Mouse (Mus musculus): ENCODE measurements around the gene Atp6v1g1. TPM values are rescaled to one million over a fixed set of nuclear protein-coding genes. Genes with fewer than 3 reads are reported as not detected.

The Atp6v1g1 gene
- polyA plus RNA-seq, 1 experiment from 2014 or later, result 428 TPM

- no peak overlapping the region for H3K9ac ChIP-seq
- 81% methylated on average over 4 of the region's 4 CpGs for WGBS
- ATAC-seq (ENCODE audit: low FRiP score) (no peak), DNase-seq (ENCODE audit: low spot score) (no peak)
- H3K4me2 ChIP-seq (replicated peaks), result no peak overlapping the region
- no peak overlapping the region for H3K4me3 ChIP-seq (replicated peaks; ENCODE audit: low read length)
- no peak overlapping the region for H3K27ac ChIP-seq
- no peaks in the 10 kb centered on the region; the same call in 1 of the 2 replicates for H3K27me3 ChIP-seq (ENCODE audit: control insufficient read depth, insufficient read depth, low read length)
- no peaks in the 10 kb centered on the region for H3K9me3 ChIP-seq (ENCODE audit: control insufficient read depth, low read length)
- no peaks in the 10 kb centered on the region for H3K36me3 ChIP-seq (replicated peaks; ENCODE audit: control insufficient read depth, insufficient read depth)
- peaks cover 8% of the 10 kb centered on the region; the same call in 1 of the 2 replicates for H3K4me1 ChIP-seq (replicated peaks; ENCODE audit: control insufficient read depth, insufficient read depth, low read length)
Observed at GRCm38 (mm10) chr4:63562742-63563141, 18.2 kb downstream of the Atp6v1g1 start.

GRCm38 (mm10) chr4:63567712-63568390, 23.3 kb downstream of the Atp6v1g1 start:
- no peaks in the 10 kb centered on the region for H3K36me3 ChIP-seq (replicated peaks; ENCODE audit: control insufficient read depth, insufficient read depth)
- H3K4me3 ChIP-seq (replicated peaks; ENCODE audit: low read length), result no peak overlapping the region
- DNase-seq (ENCODE audit: low spot score), result no peak
- WGBS, result 89% methylated on average over 10 of the region's 10 CpGs
- no peak overlapping the region for H3K27ac ChIP-seq
- H3K27me3 ChIP-seq (ENCODE audit: control insufficient read depth, insufficient read depth, low read length), result no peaks in the 10 kb centered on the region
- peaks cover 8% of the 10 kb centered on the region for H3K4me1 ChIP-seq (replicated peaks; ENCODE audit: control insufficient read depth, insufficient read depth, low read length)
- H3K4me2 ChIP-seq (replicated peaks), result no peak overlapping the region
- H3K9ac ChIP-seq, result no peak overlapping the region
- H3K9me3 ChIP-seq (ENCODE audit: control insufficient read depth, low read length), result no peaks in the 10 kb centered on the region
- ATAC-seq (ENCODE audit: low FRiP score), result no peak

DNA sequence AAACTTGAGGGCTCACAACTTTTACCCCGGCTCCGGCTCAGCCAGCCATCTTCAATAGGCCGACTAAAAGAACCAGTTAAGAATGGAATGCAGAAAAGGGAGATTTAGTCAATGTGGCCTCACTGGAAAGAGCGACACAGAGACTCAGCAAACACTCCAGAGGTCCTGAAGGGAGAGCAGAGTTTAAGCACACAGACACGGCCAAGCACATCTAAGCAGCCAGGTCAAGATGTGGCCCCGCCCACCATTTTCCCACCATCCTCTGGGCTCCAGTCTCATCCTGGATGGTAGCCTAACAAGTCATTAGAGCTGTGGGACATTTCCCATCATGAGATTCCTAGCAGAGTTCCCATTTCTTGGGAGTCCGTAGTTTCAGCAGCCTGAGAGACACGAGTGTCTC, 24.8 kb downstream of the Atp6v1g1 start:
- Histone ChIP-seq H3K4me2 (replicated peaks) (no peak overlapping the region), H3K4me1 (replicated peaks; ENCODE audit: control insufficient read depth, insufficient read depth, low read length) (peaks cover 8% of the 10 kb centered on the region), H3K9ac (no peak overlapping the region), H3K27me3 (ENCODE audit: control insufficient read depth, insufficient read depth, low read length) (no peaks in the 10 kb centered on the region), H3K27ac (no peak overlapping the region), H3K36me3 (replicated peaks; ENCODE audit: control insufficient read depth, insufficient read depth) (no peaks in the 10 kb centered on the region), H3K9me3 (ENCODE audit: control insufficient read depth, low read length) (no peaks in the 10 kb centered on the region), H3K4me3 (replicated peaks; ENCODE audit: low read length) (no peak overlapping the region)
- DNase-seq (ENCODE audit: low spot score) (no peak), ATAC-seq (ENCODE audit: low FRiP score) (no peak)
- 89% methylated on average over 8 of the region's 8 CpGs for WGBS

DNA sequence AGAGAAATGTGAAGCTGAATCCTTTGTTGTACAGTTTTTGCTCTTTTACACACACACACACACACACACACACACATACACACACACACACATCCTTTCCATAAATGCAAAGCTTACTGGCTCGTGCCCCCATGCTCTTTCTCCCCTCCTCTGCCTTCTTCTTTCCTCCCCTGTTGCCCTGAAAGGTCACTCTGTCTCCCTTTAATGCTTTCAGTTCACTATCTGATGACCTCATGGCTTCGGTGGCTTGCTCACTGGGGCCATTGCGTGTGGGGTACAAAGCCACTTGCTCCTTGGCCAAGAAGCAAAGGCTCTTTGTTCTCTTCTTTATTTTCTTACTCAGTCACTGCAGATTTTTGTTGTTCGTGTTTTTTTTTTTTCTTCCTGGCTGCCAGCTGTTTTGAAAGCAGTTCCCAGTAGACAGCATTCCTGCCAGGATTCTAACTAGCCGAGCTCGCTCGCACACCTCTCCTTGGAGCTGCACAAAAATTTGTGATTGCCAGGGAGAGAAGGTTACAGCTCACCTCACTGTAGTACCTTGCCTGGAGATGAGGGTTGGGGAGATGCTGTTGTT, 25.7 kb downstream of the Atp6v1g1 start:
- H3K9me3 ChIP-seq (ENCODE audit: control insufficient read depth, low read length), result no peaks in the 10 kb centered on the region
- H3K27ac ChIP-seq, result peak overlapping the region; percentile 34
- DNase-seq (ENCODE audit: low spot score) (no peak), ATAC-seq (ENCODE audit: low FRiP score) (peak; percentile 22; the same call in 1 of the 2 replicates)
- no peak overlapping the region for H3K9ac ChIP-seq
- peaks cover 8% of the 10 kb centered on the region for H3K4me1 ChIP-seq (replicated peaks; ENCODE audit: control insufficient read depth, insufficient read depth, low read length)
- H3K4me3 ChIP-seq (replicated peaks; ENCODE audit: low read length), result no peak overlapping the region
- WGBS, result 24% methylated on average over 7 of the region's 7 CpGs
- no peaks in the 10 kb centered on the region for H3K36me3 ChIP-seq (replicated peaks; ENCODE audit: control insufficient read depth, insufficient read depth)
- no peak overlapping the region for H3K4me2 ChIP-seq (replicated peaks)
- no peaks in the 10 kb centered on the region for H3K27me3 ChIP-seq (ENCODE audit: control insufficient read depth, insufficient read depth, low read length)

- no peak for DNase-seq (ENCODE audit: low spot score)
- H3K4me2 ChIP-seq (replicated peaks), result no peak overlapping the region
- WGBS, result 96% methylated on average over 5 of the region's 5 CpGs
- no peak overlapping the region for H3K4me3 ChIP-seq (replicated peaks; ENCODE audit: low read length)
- H3K9me3 ChIP-seq (ENCODE audit: control insufficient read depth, low read length), result no peaks in the 10 kb centered on the region
- ATAC-seq (ENCODE audit: low FRiP score), result no peak
- H3K36me3 ChIP-seq (replicated peaks; ENCODE audit: control insufficient read depth, insufficient read depth), result no peaks in the 10 kb centered on the region
- H3K27me3 ChIP-seq (ENCODE audit: control insufficient read depth, insufficient read depth, low read length), result no peaks in the 10 kb centered on the region
- H3K27ac ChIP-seq, result no peak overlapping the region
- H3K9ac ChIP-seq, result no peak overlapping the region
- peaks cover 8% of the 10 kb centered on the region for H3K4me1 ChIP-seq (replicated peaks; ENCODE audit: control insufficient read depth, insufficient read depth, low read length)
Observed at GRCm38 (mm10) chr4:63572621-63573020, 28.0 kb downstream of the Atp6v1g1 start.

- DNase-seq (ENCODE audit: low spot score) (no peak), ATAC-seq (ENCODE audit: low FRiP score) (peak; percentile 21; the same call in 1 of the 2 replicates)
- WGBS, result 78% methylated on average over 14 of the region's 14 CpGs
- H3K27ac ChIP-seq, result 0 out of 2 replicates have a peak overlapping the region, but pooled peaks have one; percentile 28
- no peak overlapping the region for H3K4me3 ChIP-seq (replicated peaks; ENCODE audit: low read length)
- no peaks in the 10 kb centered on the region for H3K36me3 ChIP-seq (replicated peaks; ENCODE audit: control insufficient read depth, insufficient read depth)
- no peak overlapping the region for H3K4me2 ChIP-seq (replicated peaks)
- no peaks in the 10 kb centered on the region for H3K9me3 ChIP-seq (ENCODE audit: control insufficient read depth, low read length)
- H3K27me3 ChIP-seq (ENCODE audit: control insufficient read depth, insufficient read depth, low read length), result no peaks in the 10 kb centered on the region
- 0 out of 2 replicates have a peak, but pooled peaks cover 6% of the 10 kb centered on the region for H3K4me1 ChIP-seq (replicated peaks; ENCODE audit: control insufficient read depth, insufficient read depth, low read length)
- no peak overlapping the region for H3K9ac ChIP-seq
Observed at GRCm38 (mm10) chr4:63579649-63580048, 35.1 kb downstream of the Atp6v1g1 start.

- H3K4me2 ChIP-seq (replicated peaks), result no peak overlapping the region
- H3K4me3 ChIP-seq (replicated peaks; ENCODE audit: low read length), result no peak overlapping the region
- DNase-seq (ENCODE audit: low spot score), result no peak
- H3K4me1 ChIP-seq (replicated peaks; ENCODE audit: control insufficient read depth, insufficient read depth, low read length), result 0 out of 2 replicates have a peak, but pooled peaks cover 6% of the 10 kb centered on the region
- H3K36me3 ChIP-seq (replicated peaks; ENCODE audit: control insufficient read depth, insufficient read depth), result no peaks in the 10 kb centered on the region
- no peaks in the 10 kb centered on the region for H3K9me3 ChIP-seq (ENCODE audit: control insufficient read depth, low read length)
- H3K9ac ChIP-seq, result no peak overlapping the region
- ATAC-seq (ENCODE audit: low FRiP score), result peak; percentile 75
- no peaks in the 10 kb centered on the region for H3K27me3 ChIP-seq (ENCODE audit: control insufficient read depth, insufficient read depth, low read length)
- H3K27ac ChIP-seq, result 0 out of 2 replicates have a peak overlapping the region, but pooled peaks have one; percentile 28
- 15% methylated on average over 6 of the region's 6 CpGs for WGBS
Observed at GRCm38 (mm10) chr4:63580078-63580477, 35.5 kb downstream of the Atp6v1g1 start.

- H3K27ac ChIP-seq, result no peak overlapping the region
- 0 out of 2 replicates have a peak, but pooled peaks cover 6% of the 10 kb centered on the region for H3K4me1 ChIP-seq (replicated peaks; ENCODE audit: control insufficient read depth, insufficient read depth, low read length)
- no peaks in the 10 kb centered on the region for H3K27me3 ChIP-seq (ENCODE audit: control insufficient read depth, insufficient read depth, low read length)
- no peaks in the 10 kb centered on the region for H3K36me3 ChIP-seq (replicated peaks; ENCODE audit: control insufficient read depth, insufficient read depth)
- no peak overlapping the region for H3K4me3 ChIP-seq (replicated peaks; ENCODE audit: low read length)
- 69% methylated on average over 5 of the region's 5 CpGs for WGBS
- H3K9ac ChIP-seq, result no peak overlapping the region
- DNase-seq (ENCODE audit: low spot score) (no peak), ATAC-seq (ENCODE audit: low FRiP score) (no peak)
- H3K9me3 ChIP-seq (ENCODE audit: control insufficient read depth, low read length), result no peaks in the 10 kb centered on the region
- no peak overlapping the region for H3K4me2 ChIP-seq (replicated peaks)
Observed at GRCm38 (mm10) chr4:63582580-63582979, 38.0 kb downstream of the Atp6v1g1 start.

GRCm38 (mm10) chr4:63585216-63585615, 40.6 kb downstream of the Atp6v1g1 start:
- Histone ChIP-seq H3K4me1 (replicated peaks; ENCODE audit: control insufficient read depth, insufficient read depth, low read length) (0 out of 2 replicates have a peak, but pooled peaks cover 2% of the 10 kb centered on the region), H3K9me3 (ENCODE audit: control insufficient read depth, low read length) (no peaks in the 10 kb centered on the region), H3K27ac (no peak overlapping the region), H3K27me3 (ENCODE audit: control insufficient read depth, insufficient read depth, low read length) (no peaks in the 10 kb centered on the region), H3K9ac (no peak overlapping the region), H3K4me3 (replicated peaks; ENCODE audit: low read length) (no peak overlapping the region), H3K36me3 (replicated peaks; ENCODE audit: control insufficient read depth, insufficient read depth) (no peaks in the 10 kb centered on the region), H3K4me2 (replicated peaks) (no peak overlapping the region)
- DNase-seq (ENCODE audit: low spot score), result no peak
- WGBS, result 82% methylated on average over 10 of the region's 10 CpGs
- no peak for ATAC-seq (ENCODE audit: low FRiP score)

All from hindbrain, embryonic 14.5 days (tissue).